In the genomic region with DNA sequence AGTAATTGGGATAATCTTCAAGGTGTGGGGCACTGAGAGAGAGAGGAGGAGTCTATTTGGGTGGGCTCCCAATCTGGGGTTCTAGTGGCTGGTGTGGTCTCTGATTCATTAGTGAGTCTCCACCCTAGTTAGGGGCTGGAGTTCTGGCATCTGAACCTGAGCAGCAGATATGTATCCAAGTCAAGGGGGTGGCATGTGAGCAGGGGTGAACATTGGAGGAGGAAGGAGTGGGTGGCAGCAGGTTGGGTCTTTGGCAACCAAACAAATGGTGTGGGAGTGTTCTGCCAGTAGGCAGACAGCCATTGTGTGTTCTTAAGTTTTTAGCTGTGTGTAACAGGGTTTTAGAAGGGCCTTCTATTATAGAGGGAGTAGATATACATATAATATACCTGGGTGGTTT, we compare ENCODE assay signal across 26 mouse cellular contexts.
"Had no signal": no experiment of that assay in that cellular context is flagged by ENCODE, and none has a peak within 500 bp of the region (broad histone marks: within the 10 kb centered on the region; RNA-seq: fewer than 3 reads in every experiment).

No protein-coding gene starts in this region.

- DNase-seq: kidney, adult 11 months; kidney, adult 9 months; kidney, postnatal 14 days; kidney, postnatal 4 days; liver; lung, adult 18-20 months; lung, postnatal 10 days; lung, postnatal 36 days; midbrain, embryonic 14.5 days; retina, postnatal 1 day; right cerebral cortex, postnatal 25 days; spleen, adult 18-20 months; thymus, adult 2 months; thymus, postnatal 14 days; thymus, postnatal 4 days had no signal

- H3K9me3 ChIP-seq: intestine, embryonic 15.5 days; limb, embryonic 10.5 days; limb, embryonic 13.5 days; liver, embryonic 12.5 days; liver, embryonic 15.5 days; lung, embryonic 15.5 days; midbrain, embryonic 10.5 days; neural tube, embryonic 12.5 days; neural tube, embryonic 15.5 days; stomach, embryonic 15.5 days had no signal

- H3K27ac ChIP-seq: intestine, embryonic 15.5 days; limb, embryonic 10.5 days; limb, embryonic 13.5 days; liver, embryonic 12.5 days; liver, embryonic 15.5 days; lung, embryonic 15.5 days; midbrain, embryonic 10.5 days; neural tube, embryonic 12.5 days; neural tube, embryonic 15.5 days; stomach, embryonic 15.5 days had no signal

- H3K4me1 ChIP-seq: intestine, embryonic 15.5 days; limb, embryonic 10.5 days; limb, embryonic 13.5 days; liver, embryonic 12.5 days; liver, embryonic 15.5 days; lung, embryonic 15.5 days; midbrain, embryonic 10.5 days; neural tube, embryonic 12.5 days; neural tube, embryonic 15.5 days; stomach, embryonic 15.5 days had no signal

- H3K36me3 ChIP-seq: intestine, embryonic 15.5 days; limb, embryonic 10.5 days; limb, embryonic 13.5 days; liver, embryonic 12.5 days; liver, embryonic 15.5 days; lung, embryonic 15.5 days; midbrain, embryonic 10.5 days; neural tube, embryonic 12.5 days; neural tube, embryonic 15.5 days; stomach, embryonic 15.5 days had no signal

- H3K27me3 ChIP-seq: intestine, embryonic 15.5 days; limb, embryonic 13.5 days; liver, embryonic 12.5 days; liver, embryonic 15.5 days; lung, embryonic 15.5 days; megakaryocyte, embryonic 14.5 days; neural tube, embryonic 12.5 days; neural tube, embryonic 15.5 days; stomach, embryonic 15.5 days had no signal

- ATAC-seq: intestine, embryonic 15.5 days; liver, embryonic 12.5 days had no signal

- H3K4me2 ChIP-seq: intestine, embryonic 15.5 days; limb, embryonic 13.5 days; liver, embryonic 12.5 days; liver, embryonic 15.5 days; lung, embryonic 15.5 days; neural tube, embryonic 12.5 days; neural tube, embryonic 15.5 days; stomach, embryonic 15.5 days had no signal

- H3K4me3 ChIP-seq: intestine, embryonic 15.5 days; limb, embryonic 10.5 days; limb, embryonic 13.5 days; liver, embryonic 12.5 days; liver, embryonic 15.5 days; lung, embryonic 15.5 days; megakaryocyte, embryonic 14.5 days; midbrain, embryonic 10.5 days; neural tube, embryonic 12.5 days; neural tube, embryonic 15.5 days; stomach, embryonic 15.5 days had no signal

- H3K9ac ChIP-seq: intestine, embryonic 15.5 days; limb, embryonic 13.5 days; liver, embryonic 12.5 days; liver, embryonic 15.5 days; lung, embryonic 15.5 days; neural tube, embryonic 12.5 days; neural tube, embryonic 15.5 days; stomach, embryonic 15.5 days had no signal
